Mouse (Mus musculus): Measurements from ENCODE around the gene Sergef.

DNA sequence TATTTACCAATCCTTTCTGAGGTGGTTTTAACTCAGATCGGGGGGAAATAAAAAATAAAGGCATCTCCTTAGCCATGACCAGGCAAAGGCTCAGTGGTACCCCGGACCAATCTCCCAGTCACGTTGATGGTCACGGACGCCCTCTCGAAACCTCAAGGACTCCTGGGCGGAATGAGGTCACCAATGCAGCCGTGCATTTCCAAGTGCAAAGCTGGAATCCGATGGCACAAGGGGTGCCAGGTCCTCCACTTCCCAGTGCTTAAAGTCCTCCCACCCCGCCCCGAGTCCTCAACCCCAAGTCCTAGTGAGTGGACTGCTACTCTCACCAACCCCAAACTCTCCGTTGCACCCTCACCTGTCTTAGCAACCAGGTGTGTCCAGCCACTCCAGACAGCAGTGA lies 25.3 kb downstream of the Sergef start:
- no peak for TF ChIP-seq CTCF (IDR thresholded peaks at IDR 0.05; ENCODE audit: low read depth)
- TF ChIP-seq EP300 (IDR thresholded peaks at IDR 0.05; ENCODE audit: low read depth), result no peak

Data from liver, embryonic 14.5 days (tissue).